Mouse (Mus musculus): Measurements from ENCODE around the gene Pla2g2c. TPM values are rescaled to one million over a fixed set of nuclear protein-coding genes. Genes with fewer than 3 reads are reported as not detected.

Gene Pla2g2c
- 0.30 and 0.41 TPM in 2 replicates for polyA plus RNA-seq (2015; fragmentation: Nextera tagmentation; extraction: Ambion mirVana)

DNA sequence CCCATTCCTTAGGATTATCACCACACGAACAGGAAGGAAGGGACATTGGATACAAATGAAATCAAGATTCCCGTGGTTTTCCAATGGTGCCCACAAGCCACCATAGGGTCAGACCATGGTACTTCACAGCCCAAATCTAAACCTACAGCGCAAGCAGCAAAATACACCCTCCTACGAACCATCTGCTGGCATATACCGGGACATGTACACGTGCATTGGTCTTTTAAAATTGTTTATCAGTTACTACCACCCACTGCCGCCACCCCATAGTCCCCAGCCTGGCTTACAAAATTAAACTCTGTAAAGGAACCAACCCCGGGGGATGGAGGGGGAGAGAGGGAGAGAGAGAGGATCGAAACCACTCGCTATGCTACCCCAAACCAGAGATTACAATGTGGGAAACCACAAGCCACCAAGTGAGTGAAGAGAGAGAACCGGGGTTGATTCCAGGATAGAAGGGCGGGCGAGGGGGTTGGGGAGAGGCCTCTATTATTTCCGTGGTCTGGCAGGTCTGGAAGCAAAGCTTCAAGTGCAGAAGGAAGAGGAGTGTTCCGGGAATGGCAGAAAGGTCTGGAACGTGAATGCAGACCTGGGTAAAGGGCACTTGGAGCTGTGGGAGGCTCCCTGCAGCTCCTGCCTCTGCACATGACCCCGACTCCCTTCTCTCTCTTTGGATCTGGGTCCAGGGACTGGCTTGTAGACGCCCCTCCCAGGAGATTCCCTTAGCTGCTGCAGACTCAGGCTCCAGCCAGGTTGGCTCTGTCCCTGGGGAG is at the start of gene Pla2g2c:
Gene Pla2g2c, plus strand, starts transcription at position 439 of the 773 bp plus-strand sequence.
- Histone ChIP-seq H3K4me1 (replicated peaks; ENCODE audit: control insufficient read depth, insufficient read depth, low read length) (peaks cover 39% of the 10 kb centered on the region), H3K36me3 (ENCODE audit: control insufficient read depth, insufficient read depth, low read length) (no peaks in the 10 kb centered on the region), H3K4me3 (ENCODE audit: low read length) (peak within 1 kb of the TSS; percentile 17), H3K27ac (ENCODE audit: low read length) (peak within 1 kb of the TSS; percentile 15), H3K27me3 (ENCODE audit: control insufficient read depth, insufficient read depth, low read depth, low read length) (peaks cover 2% of the 10 kb centered on the region; the same call in 1 of the 2 replicates), H3K4me2 (ENCODE audit: low read depth, low read length) (peak within 1 kb of the TSS; percentile 57), H3K9me3 (ENCODE audit: control insufficient read depth, low read length) (no peaks in the 10 kb centered on the region), H3K9ac (ENCODE audit: low read length) (peak within 1 kb of the TSS; percentile 54)
- ATAC-seq (ENCODE audit: low read depth) = peak; percentile 5; the same call in 1 of the 2 replicates
- 30% methylated on average over 18 of the region's 18 CpGs for WGBS

DNA sequence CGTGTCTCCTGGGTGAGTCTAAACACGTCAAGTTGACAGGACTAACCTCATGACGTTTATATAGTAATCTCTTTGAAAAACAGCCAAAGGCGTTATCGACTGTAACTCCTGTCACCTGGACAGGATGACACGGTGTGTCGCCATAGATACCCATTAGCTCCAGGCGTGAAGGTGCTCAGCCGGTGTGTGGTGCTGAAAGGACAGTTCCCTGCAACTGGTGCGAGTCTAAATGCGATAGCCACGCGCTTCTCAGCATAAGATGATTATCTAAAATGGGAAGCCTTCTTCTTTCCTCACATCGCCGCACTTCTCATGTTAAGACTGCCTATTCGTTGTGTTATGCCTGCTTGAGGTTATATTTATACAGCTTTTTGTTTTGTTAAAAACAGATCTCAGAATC is 48.1 kb upstream of the Pla2g2c start:
- no peak for ATAC-seq (ENCODE audit: low read depth)
- no peaks in the 10 kb centered on the region for H3K36me3 ChIP-seq (ENCODE audit: control insufficient read depth, insufficient read depth, low read length)
- WGBS = 10% methylated on average over 16 of the region's 16 CpGs

DNA sequence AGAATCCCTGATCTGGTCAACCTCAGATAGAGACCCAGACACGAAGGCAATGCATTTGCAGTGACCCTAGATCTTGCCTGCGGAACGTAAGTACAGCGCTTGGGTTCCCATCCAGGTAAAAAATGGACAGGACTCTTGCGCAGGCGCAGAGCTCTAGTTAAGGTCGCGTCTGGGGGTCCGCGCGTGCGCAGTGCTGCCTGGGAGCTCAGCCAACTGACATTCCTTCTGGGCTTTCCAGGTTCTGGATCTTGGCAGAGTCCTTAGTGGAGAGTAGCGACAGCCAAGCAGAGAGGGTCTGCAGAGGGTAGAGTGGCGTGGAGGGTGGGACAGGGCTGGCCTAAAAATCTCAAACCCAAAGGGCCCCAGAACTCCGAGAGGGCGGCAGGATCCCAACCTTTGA is 47.0 kb upstream of the Pla2g2c start:
- H3K27me3 ChIP-seq (ENCODE audit: control insufficient read depth, insufficient read depth, low read depth, low read length) = no peaks in the 10 kb centered on the region
- no peaks in the 10 kb centered on the region for H3K9me3 ChIP-seq (ENCODE audit: control insufficient read depth, low read length)
- H3K27ac ChIP-seq (ENCODE audit: low read length) = no peak overlapping the region
- no peak overlapping the region for H3K4me2 ChIP-seq (ENCODE audit: low read depth, low read length)
- H3K36me3 ChIP-seq (ENCODE audit: control insufficient read depth, insufficient read depth, low read length) = no peaks in the 10 kb centered on the region
- WGBS = 15% methylated on average over 16 of the region's 16 CpGs
- H3K9ac ChIP-seq (ENCODE audit: low read length) = no peak overlapping the region
- H3K4me3 ChIP-seq (ENCODE audit: low read length) = no peak overlapping the region
- no peaks in the 10 kb centered on the region for H3K4me1 ChIP-seq (replicated peaks; ENCODE audit: control insufficient read depth, insufficient read depth, low read length)
- no peak for ATAC-seq (ENCODE audit: low read depth)

More for the DNA sequence above, 48.1 kb upstream of the Pla2g2c start:
- Histone ChIP-seq H3K4me3 (ENCODE audit: low read length) (no peak overlapping the region), H3K9me3 (ENCODE audit: control insufficient read depth, low read length) (no peaks in the 10 kb centered on the region), H3K4me1 (replicated peaks; ENCODE audit: control insufficient read depth, insufficient read depth, low read length) (no peaks in the 10 kb centered on the region), H3K27ac (ENCODE audit: low read length) (no peak overlapping the region), H3K9ac (ENCODE audit: low read length) (no peak overlapping the region), H3K27me3 (ENCODE audit: control insufficient read depth, insufficient read depth, low read depth, low read length) (no peaks in the 10 kb centered on the region), H3K4me2 (ENCODE audit: low read depth, low read length) (no peak overlapping the region)

DNA sequence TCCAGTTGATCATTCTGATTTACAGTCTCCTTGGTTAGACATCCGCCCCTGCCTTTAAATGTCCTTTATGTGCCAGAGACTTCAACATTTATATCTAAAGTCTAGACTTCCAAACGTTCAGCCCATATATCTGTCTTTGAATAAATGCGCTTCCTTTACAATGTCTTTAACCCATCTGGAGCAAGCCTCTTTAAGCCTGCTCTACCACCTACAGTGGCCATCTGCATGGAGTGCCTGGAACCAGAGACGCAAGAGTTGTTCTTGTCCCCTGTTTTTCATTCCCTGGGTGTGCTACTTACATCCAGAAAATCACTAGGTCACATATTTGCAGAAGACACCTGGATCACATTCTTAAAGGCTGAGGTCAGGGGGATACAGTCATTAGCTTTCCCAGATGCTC is 44.5 kb upstream of the Pla2g2c start:
- H3K9ac ChIP-seq (ENCODE audit: low read length) = no peak overlapping the region
- H3K9me3 ChIP-seq (ENCODE audit: control insufficient read depth, low read length) = no peaks in the 10 kb centered on the region
- no peak overlapping the region for H3K4me3 ChIP-seq (ENCODE audit: low read length)
- H3K4me1 ChIP-seq (replicated peaks; ENCODE audit: control insufficient read depth, insufficient read depth, low read length) = no peaks in the 10 kb centered on the region
- 68% methylated on average over 4 of the region's 4 CpGs for WGBS
- H3K4me2 ChIP-seq (ENCODE audit: low read depth, low read length) = no peak overlapping the region
- ATAC-seq (ENCODE audit: low read depth) = no peak
- H3K36me3 ChIP-seq (ENCODE audit: control insufficient read depth, insufficient read depth, low read length) = no peaks in the 10 kb centered on the region
- H3K27me3 ChIP-seq (ENCODE audit: control insufficient read depth, insufficient read depth, low read depth, low read length) = no peaks in the 10 kb centered on the region
- no peak overlapping the region for H3K27ac ChIP-seq (ENCODE audit: low read length)

DNA sequence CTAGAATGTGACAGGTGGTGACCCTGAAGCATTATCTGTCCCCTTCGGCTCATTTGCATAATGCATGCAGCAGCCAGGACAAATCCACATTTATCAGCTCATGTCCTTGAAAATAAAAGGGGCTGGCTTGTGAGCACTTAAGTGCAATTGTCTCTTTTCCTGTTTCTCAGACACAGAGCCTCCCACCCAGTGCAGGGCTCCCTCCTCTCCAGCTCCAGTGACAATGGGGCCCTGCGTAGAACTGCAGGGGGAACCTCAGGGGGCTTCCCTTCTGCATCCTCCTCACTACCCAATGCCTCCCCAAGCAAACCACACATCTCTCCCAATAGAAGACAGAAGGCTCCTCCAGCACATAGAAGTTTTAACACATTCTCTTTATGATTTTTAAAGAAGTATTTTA is 41.8 kb upstream of the Pla2g2c start:
- H3K4me2 ChIP-seq (ENCODE audit: low read depth, low read length) = no peak overlapping the region
- ATAC-seq (ENCODE audit: low read depth) = no peak
- H3K9ac ChIP-seq (ENCODE audit: low read length) = no peak overlapping the region
- H3K27me3 ChIP-seq (ENCODE audit: control insufficient read depth, insufficient read depth, low read depth, low read length) = no peaks in the 10 kb centered on the region
- no peak overlapping the region for H3K4me3 ChIP-seq (ENCODE audit: low read length)
- WGBS = 63% methylated on average over 2 of the region's 2 CpGs
- no peaks in the 10 kb centered on the region for H3K4me1 ChIP-seq (replicated peaks; ENCODE audit: control insufficient read depth, insufficient read depth, low read length)
- H3K36me3 ChIP-seq (ENCODE audit: control insufficient read depth, insufficient read depth, low read length) = no peaks in the 10 kb centered on the region
- H3K27ac ChIP-seq (ENCODE audit: low read length) = no peak overlapping the region
- H3K9me3 ChIP-seq (ENCODE audit: control insufficient read depth, low read length) = no peaks in the 10 kb centered on the region

DNA sequence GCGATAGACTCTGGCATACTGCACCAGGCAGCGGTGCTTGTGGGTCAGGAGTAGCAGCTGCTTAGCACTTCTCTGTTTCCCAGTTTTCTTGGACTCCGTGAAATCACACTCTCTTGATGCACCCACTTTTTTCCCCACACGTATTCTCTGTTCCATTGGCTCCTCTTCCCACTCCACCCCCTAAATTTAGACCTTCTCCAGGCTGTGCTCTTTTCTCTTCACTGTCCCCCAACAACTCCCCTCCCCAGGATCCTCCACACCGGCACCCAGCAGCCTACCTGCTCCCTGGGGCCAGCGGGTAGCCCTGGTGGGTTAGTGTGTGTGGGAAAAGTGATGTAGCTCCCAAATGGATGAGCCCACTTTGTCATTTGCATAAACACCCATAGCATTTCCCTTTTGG is 38.8 kb upstream of the Pla2g2c start:
- WGBS = 72% methylated on average over 6 of the region's 6 CpGs
- Histone ChIP-seq H3K9ac (ENCODE audit: low read length) (no peak overlapping the region), H3K36me3 (ENCODE audit: control insufficient read depth, insufficient read depth, low read length) (no peaks in the 10 kb centered on the region), H3K27ac (ENCODE audit: low read length) (no peak overlapping the region), H3K27me3 (ENCODE audit: control insufficient read depth, insufficient read depth, low read depth, low read length) (peaks cover 5% of the 10 kb centered on the region), H3K4me2 (ENCODE audit: low read depth, low read length) (no peak overlapping the region), H3K4me1 (replicated peaks; ENCODE audit: control insufficient read depth, insufficient read depth, low read length) (no peaks in the 10 kb centered on the region), H3K4me3 (ENCODE audit: low read length) (no peak overlapping the region), H3K9me3 (ENCODE audit: control insufficient read depth, low read length) (no peaks in the 10 kb centered on the region)
- ATAC-seq (ENCODE audit: low read depth) = no peak

DNA sequence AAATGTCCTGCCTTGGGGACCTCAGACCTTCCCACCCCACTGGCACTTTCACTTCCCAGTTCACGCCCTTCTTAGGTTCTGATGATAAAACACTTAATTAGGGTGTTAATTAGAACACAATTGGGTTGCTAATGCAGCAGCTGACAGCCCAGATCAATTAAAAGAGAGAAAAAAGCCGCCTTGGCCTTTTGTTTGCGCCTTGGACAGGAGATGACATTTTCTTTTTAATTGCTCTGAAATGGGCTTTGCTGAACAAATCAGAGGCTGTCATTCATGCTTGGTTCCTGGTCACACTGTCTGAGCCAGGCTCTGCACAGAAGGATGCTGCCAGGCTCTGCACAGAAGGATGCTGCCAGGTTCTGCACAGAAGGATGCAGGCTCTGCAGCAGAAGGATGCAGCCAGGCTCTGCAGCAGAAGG is 35.5 kb upstream of the Pla2g2c start:
- Histone ChIP-seq H3K9me3 (ENCODE audit: control insufficient read depth, low read length) (no peaks in the 10 kb centered on the region), H3K4me2 (ENCODE audit: low read depth, low read length) (no peak overlapping the region), H3K9ac (ENCODE audit: low read length) (no peak overlapping the region), H3K27ac (ENCODE audit: low read length) (no peak overlapping the region), H3K27me3 (ENCODE audit: control insufficient read depth, insufficient read depth, low read depth, low read length) (peaks cover 14% of the 10 kb centered on the region), H3K4me1 (replicated peaks; ENCODE audit: control insufficient read depth, insufficient read depth, low read length) (no peaks in the 10 kb centered on the region; the same call in 1 of the 2 replicates), H3K36me3 (ENCODE audit: control insufficient read depth, insufficient read depth, low read length) (no peaks in the 10 kb centered on the region), H3K4me3 (ENCODE audit: low read length) (no peak overlapping the region)
- ATAC-seq (ENCODE audit: low read depth) = no peak
- WGBS = 33% methylated on average over 3 of the region's 3 CpGs

DNA sequence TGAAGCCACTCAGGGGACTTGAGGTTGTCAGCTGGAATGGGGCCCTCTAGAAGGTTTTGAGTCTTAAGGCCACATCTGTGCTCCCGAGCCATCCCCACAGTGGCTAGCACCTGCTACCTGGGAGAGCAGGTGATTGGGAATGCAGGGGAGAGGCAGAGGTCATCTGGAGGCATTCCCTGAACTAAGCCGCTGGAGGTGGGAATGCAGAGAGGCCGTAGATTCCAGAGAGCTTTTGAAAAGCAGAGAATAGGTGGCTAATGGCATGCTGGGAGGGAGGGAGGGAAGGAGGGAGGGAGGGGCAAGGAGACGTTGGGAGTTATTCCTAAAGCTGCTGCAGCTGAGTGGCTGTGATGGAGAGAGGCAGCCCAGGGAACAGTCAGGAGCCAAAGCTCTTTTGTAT is 34.0 kb upstream of the Pla2g2c start:
- H3K27me3 ChIP-seq (ENCODE audit: control insufficient read depth, insufficient read depth, low read depth, low read length) = peaks cover 14% of the 10 kb centered on the region
- no peak overlapping the region for H3K9ac ChIP-seq (ENCODE audit: low read length)
- no peaks in the 10 kb centered on the region for H3K9me3 ChIP-seq (ENCODE audit: control insufficient read depth, low read length)
- H3K36me3 ChIP-seq (ENCODE audit: control insufficient read depth, insufficient read depth, low read length) = no peaks in the 10 kb centered on the region
- WGBS = 2% methylated on average over 4 of the region's 4 CpGs
- H3K4me3 ChIP-seq (ENCODE audit: low read length) = no peak overlapping the region
- H3K27ac ChIP-seq (ENCODE audit: low read length) = no peak overlapping the region
- H3K4me2 ChIP-seq (ENCODE audit: low read depth, low read length) = no peak overlapping the region
- no peaks in the 10 kb centered on the region; the same call in 1 of the 2 replicates for H3K4me1 ChIP-seq (replicated peaks; ENCODE audit: control insufficient read depth, insufficient read depth, low read length)
- no peak for ATAC-seq (ENCODE audit: low read depth)

DNA sequence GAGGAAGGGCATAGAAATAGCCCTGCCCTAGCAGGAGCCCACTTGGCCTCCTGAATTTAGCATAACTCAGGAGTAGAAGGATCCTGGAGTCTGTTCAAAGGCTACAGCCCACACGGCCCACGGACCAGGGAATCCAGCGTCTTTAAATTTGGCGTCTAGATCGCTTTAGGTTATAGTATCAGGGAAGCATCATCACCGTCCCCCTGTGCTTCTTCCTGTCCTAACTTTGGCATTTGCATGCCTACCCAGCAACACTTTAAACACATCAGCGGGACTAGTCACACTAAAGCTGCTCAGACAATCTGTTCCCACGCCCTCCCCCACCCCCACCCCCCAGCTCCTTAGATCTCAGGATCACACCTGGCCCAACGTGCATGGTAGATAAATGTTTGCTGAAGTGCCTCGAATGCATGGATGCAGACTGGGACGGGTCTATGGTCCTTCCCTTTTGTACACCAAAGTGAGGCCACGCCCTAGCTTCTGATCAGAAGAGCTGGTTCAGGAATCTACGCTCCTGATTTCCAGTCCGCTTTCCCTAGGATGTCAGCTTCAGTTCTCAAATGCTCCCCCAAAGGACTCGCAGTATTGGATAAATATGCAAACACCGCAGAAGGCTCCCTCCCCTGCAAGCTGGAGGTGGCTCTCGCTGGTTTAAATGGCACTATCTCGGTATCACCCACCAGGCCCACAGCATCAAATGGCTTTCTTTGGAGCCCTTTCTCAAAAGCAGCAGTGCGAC is 33.0 kb upstream of the Pla2g2c start:
- Histone ChIP-seq H3K9me3 (ENCODE audit: control insufficient read depth, low read length) (no peaks in the 10 kb centered on the region), H3K27me3 (ENCODE audit: control insufficient read depth, insufficient read depth, low read depth, low read length) (peaks cover 14% of the 10 kb centered on the region), H3K27ac (ENCODE audit: low read length) (no peak overlapping the region), H3K4me2 (ENCODE audit: low read depth, low read length) (no peak overlapping the region), H3K36me3 (ENCODE audit: control insufficient read depth, insufficient read depth, low read length) (no peaks in the 10 kb centered on the region), H3K4me3 (ENCODE audit: low read length) (no peak overlapping the region), H3K9ac (ENCODE audit: low read length) (no peak overlapping the region), H3K4me1 (replicated peaks; ENCODE audit: control insufficient read depth, insufficient read depth, low read length) (no peaks in the 10 kb centered on the region; the same call in 1 of the 2 replicates)
- ATAC-seq (ENCODE audit: low read depth) = no peak
- WGBS = 7% methylated on average over 19 of the region's 19 CpGs
